Mouse (Mus musculus): ENCODE measurements around the gene Slc5a9. TPM values are rescaled to one million over a fixed set of nuclear protein-coding genes. Genes with fewer than 3 reads are reported as not detected.

Gene Slc5a9
- total and polyA plus RNA-seq, 2 experiments from 2014 or later: not detected

DNA sequence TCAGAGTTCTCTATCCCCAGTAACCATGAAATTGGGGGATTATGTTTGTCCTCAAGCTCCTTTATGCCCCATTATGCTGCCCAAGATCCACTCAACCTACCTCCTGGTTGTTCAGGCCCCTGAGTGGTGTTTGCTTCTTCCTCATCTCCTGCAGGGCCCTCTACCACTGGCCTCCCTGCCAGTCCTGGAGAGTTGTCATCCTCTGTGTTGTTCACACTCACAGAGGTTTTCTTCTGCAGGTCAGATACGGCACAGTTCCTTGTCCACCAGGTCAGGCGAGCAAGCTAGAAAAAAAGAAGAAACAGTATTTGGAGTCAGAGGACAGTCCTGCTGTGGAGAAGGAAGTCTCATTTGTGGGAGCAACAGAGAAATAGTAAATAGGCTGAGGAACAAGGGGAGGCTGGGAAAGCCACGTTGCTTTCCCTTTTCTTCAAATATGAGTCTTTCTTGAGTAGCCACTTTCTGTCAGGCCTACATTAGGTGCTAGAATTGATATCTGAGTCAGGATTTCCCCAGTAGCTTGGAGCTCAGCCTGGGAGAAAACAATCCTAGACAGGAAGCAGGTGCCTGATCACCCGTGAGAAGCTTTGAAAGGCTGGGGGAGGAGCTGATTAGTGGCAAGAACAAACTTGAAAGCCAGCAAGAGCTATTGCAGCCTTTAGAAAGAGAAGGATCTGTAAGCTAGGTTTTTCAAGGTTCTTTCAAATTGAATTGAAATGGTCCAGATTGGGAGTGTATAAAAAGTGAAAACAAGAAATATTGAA, 22.4 kb downstream of the Slc5a9 start:
- no peaks in the 10 kb centered on the region for H3K9me3 ChIP-seq (replicated peaks; ENCODE audit: control insufficient read depth, low read length)
- no peaks in the 10 kb centered on the region for H3K27me3 ChIP-seq (ENCODE audit: control insufficient read depth, insufficient read depth, low read length)
- 0 out of 2 replicates have a peak overlapping the region, but pooled peaks have one; percentile 20 for H3K27ac ChIP-seq (ENCODE audit: low read depth)
- no peak for TF ChIP-seq EP300 (IDR thresholded peaks at IDR 0.05; ENCODE audit: low read depth)
- no peak for TF ChIP-seq CTCF (IDR thresholded peaks at IDR 0.05; ENCODE audit: low read depth)
- no peak overlapping the region for H3K4me2 ChIP-seq (ENCODE audit: low read depth, low read length)
- peaks cover 3% of the 10 kb centered on the region; the same call in 1 of the 2 replicates for H3K4me1 ChIP-seq (ENCODE audit: control insufficient read depth, insufficient read depth)
- DNase-seq (ENCODE audit: low spot score): peak; percentile 6
- no peak overlapping the region for H3K4me3 ChIP-seq (ENCODE audit: low read depth, low read length)
- H3K9ac ChIP-seq (replicated peaks; ENCODE audit: low read depth, low read length): no peak overlapping the region
- 43% methylated on average over 4 of the region's 4 CpGs for WGBS
- no peaks in the 10 kb centered on the region for H3K36me3 ChIP-seq (replicated peaks; ENCODE audit: control insufficient read depth, insufficient read depth, low read length)
- no peak for ATAC-seq (ENCODE audit: insufficient read depth, low read depth)

DNA sequence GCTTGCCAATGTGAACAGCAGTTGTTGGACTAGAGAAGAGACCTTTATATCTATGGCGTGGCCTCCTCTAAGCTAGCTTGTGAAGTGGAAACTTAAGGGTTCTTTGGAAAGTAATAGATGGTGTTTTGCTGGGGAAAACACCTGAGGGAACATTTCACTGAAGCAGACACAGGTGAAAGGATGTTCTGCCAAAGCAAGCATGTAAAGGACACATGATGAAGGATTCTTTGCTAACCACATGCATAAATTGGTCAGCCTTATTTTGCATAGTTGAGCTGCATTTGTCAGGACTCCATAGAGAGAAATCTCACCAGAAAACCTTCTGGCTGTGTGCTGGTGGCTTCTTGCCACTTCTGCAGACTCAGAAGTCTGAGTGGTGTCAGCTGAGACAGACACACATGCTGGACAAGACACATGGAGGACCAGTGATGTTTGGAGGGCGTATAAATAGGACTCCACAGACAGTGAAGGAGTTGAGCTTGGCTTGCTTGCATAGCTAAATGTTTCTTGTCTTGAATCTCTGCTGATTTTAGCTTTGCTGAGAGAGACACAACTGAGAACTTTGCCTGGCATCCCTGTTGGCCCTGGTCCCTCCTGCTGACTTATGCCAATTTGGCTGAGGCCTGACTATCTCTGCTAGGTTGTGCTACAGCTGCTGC, 34.8 kb downstream of the Slc5a9 start:
- H3K27me3 ChIP-seq (ENCODE audit: control insufficient read depth, insufficient read depth, low read length): no peaks in the 10 kb centered on the region
- no peak overlapping the region for H3K4me3 ChIP-seq (ENCODE audit: low read depth, low read length)
- H3K4me1 ChIP-seq (ENCODE audit: control insufficient read depth, insufficient read depth): no peaks in the 10 kb centered on the region
- ATAC-seq (ENCODE audit: insufficient read depth, low read depth) (no peak), DNase-seq (ENCODE audit: low spot score) (no peak)
- H3K36me3 ChIP-seq (replicated peaks; ENCODE audit: control insufficient read depth, insufficient read depth, low read length): no peaks in the 10 kb centered on the region
- WGBS: 55% methylated on average over 2 of the region's 2 CpGs
- TF ChIP-seq EP300 (IDR thresholded peaks at IDR 0.05; ENCODE audit: low read depth) (no peak), CTCF (IDR thresholded peaks at IDR 0.05; ENCODE audit: low read depth) (no peak)
- no peak overlapping the region for H3K9ac ChIP-seq (replicated peaks; ENCODE audit: low read depth, low read length)
- H3K9me3 ChIP-seq (replicated peaks; ENCODE audit: control insufficient read depth, low read length): 0 out of 2 replicates have a peak, but pooled peaks cover 4% of the 10 kb centered on the region
- H3K27ac ChIP-seq (ENCODE audit: low read depth): no peak overlapping the region
- H3K4me2 ChIP-seq (ENCODE audit: low read depth, low read length): no peak overlapping the region

DNA sequence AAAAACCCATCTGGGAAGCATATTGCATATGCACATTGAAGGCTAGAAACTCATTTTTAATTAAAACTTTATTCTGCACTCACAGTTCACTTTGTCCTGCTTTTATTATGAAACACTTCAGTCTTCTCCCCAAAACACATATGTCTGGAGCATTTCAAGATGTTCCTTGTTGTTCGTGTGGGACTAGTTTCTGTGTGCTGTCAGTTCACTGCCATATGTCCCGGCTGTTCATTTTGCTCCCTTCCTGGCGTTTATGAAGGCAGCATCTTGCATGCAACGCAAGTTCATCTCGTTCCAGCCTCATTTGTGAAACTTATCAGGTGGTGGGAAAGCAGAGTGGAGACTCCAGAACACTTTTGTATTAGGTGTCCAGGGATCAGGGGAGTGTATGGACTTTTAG, 36.0 kb downstream of the Slc5a9 start:
- Histone ChIP-seq H3K27me3 (ENCODE audit: control insufficient read depth, insufficient read depth, low read length) (no peaks in the 10 kb centered on the region), H3K4me2 (ENCODE audit: low read depth, low read length) (no peak overlapping the region), H3K36me3 (replicated peaks; ENCODE audit: control insufficient read depth, insufficient read depth, low read length) (no peaks in the 10 kb centered on the region), H3K4me1 (ENCODE audit: control insufficient read depth, insufficient read depth) (no peaks in the 10 kb centered on the region), H3K9ac (replicated peaks; ENCODE audit: low read depth, low read length) (no peak overlapping the region), H3K27ac (ENCODE audit: low read depth) (no peak overlapping the region), H3K4me3 (ENCODE audit: low read depth, low read length) (no peak overlapping the region), H3K9me3 (replicated peaks; ENCODE audit: control insufficient read depth, low read length) (0 out of 2 replicates have a peak, but pooled peaks cover 4% of the 10 kb centered on the region)
- TF ChIP-seq EP300 (IDR thresholded peaks at IDR 0.05; ENCODE audit: low read depth) (no peak), CTCF (IDR thresholded peaks at IDR 0.05; ENCODE audit: low read depth) (no peak)
- DNase-seq (ENCODE audit: low spot score) (no peak), ATAC-seq (ENCODE audit: insufficient read depth, low read depth) (no peak)
- WGBS: 69% methylated on average over 5 of the region's 5 CpGs

DNA sequence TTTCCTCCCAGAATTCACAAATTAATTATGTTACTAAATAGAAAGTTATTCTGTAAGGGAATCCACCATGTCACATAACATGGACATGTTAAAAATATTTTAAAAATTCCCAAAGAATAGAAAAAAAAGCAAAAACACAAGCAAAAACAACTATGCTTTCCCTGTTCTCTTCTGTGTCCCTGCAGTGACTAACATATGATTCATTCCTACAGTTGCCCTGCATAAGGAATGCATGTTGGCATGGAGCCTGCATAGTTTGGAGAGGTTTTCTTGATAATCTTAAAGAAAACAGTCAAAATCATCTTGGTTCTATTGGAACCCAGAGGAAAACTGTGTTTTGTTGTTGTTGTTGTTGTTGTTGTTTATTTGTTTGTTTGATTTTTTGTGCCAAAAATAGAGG, 50.1 kb downstream of the Slc5a9 start:
- Histone ChIP-seq H3K4me3 (ENCODE audit: low read depth, low read length) (no peak overlapping the region), H3K9me3 (replicated peaks; ENCODE audit: control insufficient read depth, low read length) (no peaks in the 10 kb centered on the region), H3K4me2 (ENCODE audit: low read depth, low read length) (no peak overlapping the region), H3K27me3 (ENCODE audit: control insufficient read depth, insufficient read depth, low read length) (no peaks in the 10 kb centered on the region), H3K9ac (replicated peaks; ENCODE audit: low read depth, low read length) (no peak overlapping the region), H3K27ac (ENCODE audit: low read depth) (no peak overlapping the region), H3K4me1 (ENCODE audit: control insufficient read depth, insufficient read depth) (no peaks in the 10 kb centered on the region), H3K36me3 (replicated peaks; ENCODE audit: control insufficient read depth, insufficient read depth, low read length) (no peaks in the 10 kb centered on the region)
- ATAC-seq (ENCODE audit: insufficient read depth, low read depth) (no peak), DNase-seq (ENCODE audit: low spot score) (no peak)
- TF ChIP-seq CTCF (IDR thresholded peaks at IDR 0.05; ENCODE audit: low read depth): no peak
- no peak for TF ChIP-seq EP300 (IDR thresholded peaks at IDR 0.05; ENCODE audit: low read depth)

DNA sequence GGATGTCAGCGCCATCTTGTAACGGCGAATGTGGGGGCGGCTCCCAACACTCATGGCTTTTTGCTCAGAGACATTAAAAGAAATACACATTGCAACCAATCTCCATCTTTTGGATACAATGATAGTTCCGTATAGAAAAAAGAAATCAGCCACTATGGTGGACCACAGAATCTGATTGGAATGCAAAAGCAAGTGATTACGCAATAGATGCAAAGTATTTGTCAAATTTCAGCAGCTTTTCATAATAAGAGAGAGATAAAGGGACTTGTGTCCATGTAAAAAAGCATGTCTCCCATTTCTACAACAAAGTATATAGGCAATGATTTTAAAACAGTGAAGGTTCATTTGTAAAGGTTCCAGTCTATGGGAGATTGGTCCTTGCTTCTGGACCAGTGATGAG, 63.8 kb downstream of the Slc5a9 start:
- no peak for ATAC-seq (ENCODE audit: insufficient read depth, low read depth)

More for the DNA sequence above, 63.8 kb downstream of the Slc5a9 start:
- no peak overlapping the region for H3K4me3 ChIP-seq (ENCODE audit: low read depth, low read length)
- WGBS: 89% methylated on average over 6 of the region's 6 CpGs
- no peaks in the 10 kb centered on the region for H3K27me3 ChIP-seq (ENCODE audit: control insufficient read depth, insufficient read depth, low read length)
- H3K4me2 ChIP-seq (ENCODE audit: low read depth, low read length): no peak overlapping the region
- DNase-seq (ENCODE audit: low spot score): no peak
- no peak overlapping the region for H3K27ac ChIP-seq (ENCODE audit: low read depth)
- H3K4me1 ChIP-seq (ENCODE audit: control insufficient read depth, insufficient read depth): no peaks in the 10 kb centered on the region
- no peak overlapping the region for H3K9ac ChIP-seq (replicated peaks; ENCODE audit: low read depth, low read length)
- no peak for TF ChIP-seq CTCF (IDR thresholded peaks at IDR 0.05; ENCODE audit: low read depth)
- TF ChIP-seq EP300 (IDR thresholded peaks at IDR 0.05; ENCODE audit: low read depth): no peak
- H3K36me3 ChIP-seq (replicated peaks; ENCODE audit: control insufficient read depth, insufficient read depth, low read length): no peaks in the 10 kb centered on the region
- H3K9me3 ChIP-seq (replicated peaks; ENCODE audit: control insufficient read depth, low read length): no peaks in the 10 kb centered on the region

Other genes starting within 250 kb of the Slc5a9 start
- 16.2 and 96.1 TPM in 2 replicates for gene Spata6, start 182.9 kb downstream of the Slc5a9 start, total RNA-seq (2014; rRNA removed; ENCODE audit: low replicate concordance)
- gene Spata6, start 182.9 kb downstream of the Slc5a9 start, polyA plus RNA-seq (2015; fragmentation: Nextera tagmentation; extraction: Ambion mirVana): 13.6 and 14.3 TPM in 2 replicates
- not detected in 2 replicates for gene Skint8, start 16.5 kb upstream of the Slc5a9 start, total RNA-seq (2014; rRNA removed; ENCODE audit: low replicate concordance)
- gene Skint8, start 16.5 kb upstream of the Slc5a9 start, polyA plus RNA-seq (2015; fragmentation: Nextera tagmentation; extraction: Ambion mirVana): not detected in 2 replicates
- not detected in 2 replicates for gene Skint7, start 70.0 kb upstream of the Slc5a9 start, total RNA-seq (2014; rRNA removed; ENCODE audit: low replicate concordance)
- gene Skint7, start 70.0 kb upstream of the Slc5a9 start, polyA plus RNA-seq (2015; fragmentation: Nextera tagmentation; extraction: Ambion mirVana): not detected in 2 replicates
- gene Skint1, start 103.4 kb upstream of the Slc5a9 start, total RNA-seq (2014; rRNA removed; ENCODE audit: low replicate concordance): not detected in 2 replicates
- not detected in 2 replicates for gene Skint1, start 103.4 kb upstream of the Slc5a9 start, polyA plus RNA-seq (2015; fragmentation: Nextera tagmentation; extraction: Ambion mirVana)
- not detected in 2 replicates for gene Skint4, start 169.1 kb upstream of the Slc5a9 start, total RNA-seq (2014; rRNA removed; ENCODE audit: low replicate concordance)
- not detected in 2 replicates for gene Skint4, start 169.1 kb upstream of the Slc5a9 start, polyA plus RNA-seq (2015; fragmentation: Nextera tagmentation; extraction: Ambion mirVana)